Mouse (Mus musculus) MEL (cell line): ENCODE results near the gene Ttc25.

Experiments
- BHLHE40 ChIP-seq: IDR thresholded peaks from 2 replicates; pipeline ENCODE4 v1.6.1; 2012; ENCODE audit warnings: low read depth, mild to moderate bottlenecking, inconsistent platforms, low read length, improper control_type of control experiment, borderline replicate concordance
- CHD1 ChIP-seq: IDR thresholded peaks from 2 replicates; pipeline ENCODE4 v1.6.1; 2012; ENCODE audit warnings: low read depth, mild to moderate bottlenecking, inconsistent platforms, low read length, improper control_type of control experiment
- CHD2 ChIP-seq: IDR thresholded peaks from 2 replicates; pipeline ENCODE4 v1.6.1; 2011; ENCODE audit warnings: low read length, improper control_type of control experiment
- CTCF ChIP-seq, 3 experiments: IDR thresholded peaks in 2 of 3; conservative IDR thresholded peaks in 1 of 3; 2 replicates each; pipeline ENCODE4 v1.5.1; 2011 to 2012; ENCODE audit warnings: low read length in 3 of 3, low read depth in 2 of 3, mild to moderate bottlenecking in 2 of 3, improper control_type of control experiment in 1 of 3, inconsistent platforms in 1 of 3, mixed read lengths in 1 of 3, moderate library complexity in 1 of 3; ENCODE audit not compliant: control insufficient read depth in 1 of 3, insufficient read depth in 1 of 3, poor library complexity in 1 of 3, severe bottlenecking in 1 of 3
- EP300 ChIP-seq, 2 experiments: IDR thresholded peaks; 2 replicates each; pipeline ENCODE4 v1.6.1; 2011; ENCODE audit warnings: improper control_type of control experiment in 2 of 2, low read length in 2 of 2, low read depth in 1 of 2, mild to moderate bottlenecking in 1 of 2
- MAZ ChIP-seq: IDR thresholded peaks from 2 replicates; pipeline ENCODE4 v1.6.1; 2012; ENCODE audit warnings: low read depth, mild to moderate bottlenecking, inconsistent platforms, low read length, improper control_type of control experiment
- MEF2A ChIP-seq: IDR thresholded peaks from 2 replicates; pipeline ENCODE4 v1.6.1; 2014; ENCODE audit warnings: low read depth, mild to moderate bottlenecking, inconsistent platforms, low read length, improper control_type of control experiment; ENCODE audit not compliant: poor library complexity, insufficient replicate concordance, severe bottlenecking; ENCODE audit errors: extremely low read depth
- MYC ChIP-seq: IDR thresholded peaks from 2 replicates; pipeline ENCODE4 v1.6.1; 2011; ENCODE audit warnings: low read depth, mild to moderate bottlenecking, low read length, improper control_type of control experiment, moderate library complexity
- POLR2A ChIP-seq, 2 experiments: IDR thresholded peaks; 2 replicates each; pipeline ENCODE4 v1.6.1; 2011 to 2012; ENCODE audit warnings: low read length in 2 of 2, mild to moderate bottlenecking in 2 of 2, control low read depth in 1 of 2, improper control_type of control experiment in 1 of 2, low read depth in 1 of 2, moderate library complexity in 1 of 2; ENCODE audit not compliant: control insufficient read depth in 1 of 2, insufficient read depth in 1 of 2, poor library complexity in 1 of 2
- RCOR1 ChIP-seq: IDR thresholded peaks from 2 replicates; pipeline ENCODE4 v1.6.1; 2012; ENCODE audit warnings: low read depth, mild to moderate bottlenecking, inconsistent platforms, low read length, improper control_type of control experiment
- SIN3A ChIP-seq: IDR thresholded peaks from 2 replicates; pipeline ENCODE4 v1.6.1; 2012; ENCODE audit warnings: low read length, improper control_type of control experiment, inconsistent platforms
- TAL1 ChIP-seq: IDR thresholded peaks from 2 replicates; pipeline ENCODE4 v1.6.1; 2012; ENCODE audit warnings: mild to moderate bottlenecking, inconsistent platforms, low read length, moderate library complexity, mixed read lengths
- TCF12 ChIP-seq: IDR thresholded peaks from 2 replicates; pipeline ENCODE4 v1.6.1; 2014; ENCODE audit warnings: low read depth, mild to moderate bottlenecking, inconsistent platforms, low read length, improper control_type of control experiment, moderate library complexity
- ZKSCAN1 ChIP-seq: IDR thresholded peaks from 2 replicates; pipeline ENCODE4 v1.6.1; 2012; ENCODE audit warnings: low read depth, mild to moderate bottlenecking, inconsistent platforms, low read length, improper control_type of control experiment, moderate library complexity

DNA sequence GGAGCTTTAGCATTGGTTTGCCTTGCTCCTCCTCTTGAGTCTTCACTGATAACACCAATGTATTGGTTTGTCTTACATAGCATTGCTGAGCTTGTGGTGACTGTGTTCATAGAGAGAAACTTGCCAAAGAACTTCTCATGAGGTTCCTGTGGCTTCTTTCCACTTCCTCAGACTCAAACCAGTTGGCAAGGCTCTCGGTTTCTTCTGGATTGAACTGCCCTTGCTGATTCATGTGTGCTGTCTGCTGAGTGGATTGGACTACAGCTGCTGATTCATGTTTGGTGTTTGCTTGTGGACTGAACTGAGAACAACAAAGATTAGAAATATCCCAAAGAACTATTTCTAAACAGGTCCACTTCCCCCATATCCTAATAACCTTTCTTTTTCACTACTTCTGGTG lies 9.4 kb upstream of the Ttc25 start:
- no peak for TF ChIP-seq CTCF (IDR thresholded peaks at IDR 0.05 in 2 of 3, conservative IDR thresholded peaks at IDR 0.05 in 1 of 3; ENCODE audit: control insufficient read depth in 1 of 3, insufficient read depth in 1 of 3, low read depth in 2 of 3, low read length in 3 of 3, poor library complexity in 1 of 3, severe bottlenecking in 1 of 3)
- TF ChIP-seq ZKSCAN1, result no peak
- TF ChIP-seq BHLHE40, result no peak
- TF ChIP-seq MAZ, result no peak
- TF ChIP-seq POLR2A (IDR thresholded peaks at IDR 0.05; ENCODE audit: control insufficient read depth in 1 of 2, insufficient read depth in 1 of 2, low read depth in 1 of 2, low read length in 2 of 2, poor library complexity in 1 of 2), result no peak
- TF ChIP-seq TCF12, result no peak
- TF ChIP-seq TAL1, result no peak
- no peak for TF ChIP-seq MYC
- TF ChIP-seq SIN3A, result no peak
- TF ChIP-seq CHD2, result no peak
- no peak for TF ChIP-seq EP300 (IDR thresholded peaks at IDR 0.05; ENCODE audit: low read depth in 1 of 2, low read length in 2 of 2)
- TF ChIP-seq MEF2A, result no peak
- no peak for TF ChIP-seq CHD1
- TF ChIP-seq RCOR1, result no peak
